Mouse (Mus musculus): ENCODE results near the gene Prepl. TPM values are rescaled to one million over a fixed set of nuclear protein-coding genes. Genes with fewer than 3 reads are reported as not detected.
A peak's percentile ranks its signal among the peaks of the same experiment; 100 is the strongest.

Prepl gene
- polyA plus RNA-seq, 1 experiment from 2014 or later = 7.0 TPM

DNA sequence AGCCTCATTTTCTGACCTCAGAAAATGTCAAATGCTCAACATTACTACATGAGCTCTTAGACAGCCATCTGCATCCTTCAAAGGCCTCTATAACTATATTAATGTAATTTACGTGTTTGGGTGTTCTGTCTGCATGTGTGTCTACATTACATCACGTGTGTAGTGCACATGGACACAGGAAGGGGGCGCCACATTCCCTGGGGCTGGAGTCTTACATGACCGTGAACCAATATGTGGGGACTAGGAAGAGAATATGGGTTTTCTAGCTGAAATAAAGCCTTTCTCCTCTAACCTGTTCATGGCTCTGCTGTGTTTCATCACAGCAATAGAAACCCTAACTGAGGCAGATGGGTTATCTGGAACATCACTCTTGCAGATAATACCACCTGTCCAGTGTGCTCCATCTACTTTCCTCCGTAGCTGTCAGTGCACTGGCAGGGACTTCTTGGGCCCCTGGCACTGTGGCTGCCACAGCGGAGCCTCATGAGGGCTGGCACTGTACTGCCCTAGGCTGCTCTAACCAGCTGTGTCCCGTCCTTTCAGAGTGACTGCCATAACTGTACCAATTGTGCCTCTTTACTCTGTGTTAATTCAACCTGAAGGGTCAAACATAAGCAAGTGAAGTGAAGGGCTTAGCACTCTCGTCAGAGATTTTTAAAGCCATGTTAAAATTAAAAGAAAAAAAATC lies 18.8 kb downstream of the Prepl start:
- H3K27me3 ChIP-seq = no peaks in the 10 kb centered on the region
- no peaks in the 10 kb centered on the region for H3K9me3 ChIP-seq (replicated peaks)
- no peak overlapping the region for H3K4me3 ChIP-seq (replicated peaks)
- H3K9ac ChIP-seq = no peak overlapping the region
- ATAC-seq (ENCODE audit: insufficient read depth) = no peak
- no peak overlapping the region for H3K4me2 ChIP-seq
- WGBS (ENCODE audit: insufficient replicate concordance) = 74% methylated on average over 8 of the region's 8 CpGs
- no peaks in the 10 kb centered on the region for H3K4me1 ChIP-seq (replicated peaks)
- no peak overlapping the region for H3K27ac ChIP-seq (replicated peaks)
- peaks cover 26% of the 10 kb centered on the region for H3K36me3 ChIP-seq (replicated peaks)

DNA sequence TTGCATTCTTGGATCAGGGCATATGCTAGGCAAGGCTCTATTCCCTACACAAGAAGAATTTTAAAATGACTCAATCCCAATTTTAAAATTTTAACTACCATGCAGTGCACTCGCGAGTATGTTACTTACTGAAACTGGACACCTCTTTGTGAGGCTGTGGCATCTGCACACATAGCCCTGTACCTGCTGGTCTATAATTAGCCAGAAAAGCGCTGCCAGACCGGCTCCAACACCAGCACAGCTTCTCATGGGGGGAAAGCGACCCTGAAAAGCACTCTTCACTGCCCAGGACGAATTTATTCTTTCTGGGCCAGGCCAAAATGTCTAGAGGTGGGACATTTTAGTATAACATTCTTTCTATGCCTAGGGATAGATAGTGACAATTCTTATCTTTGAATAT lies 19.4 kb downstream of the Prepl start:
- Histone ChIP-seq H3K4me3 (replicated peaks) (no peak overlapping the region), H3K9ac (no peak overlapping the region), H3K36me3 (replicated peaks) (peaks cover 26% of the 10 kb centered on the region), H3K4me2 (no peak overlapping the region), H3K27me3 (no peaks in the 10 kb centered on the region), H3K9me3 (replicated peaks) (no peaks in the 10 kb centered on the region), H3K4me1 (replicated peaks) (no peaks in the 10 kb centered on the region), H3K27ac (replicated peaks) (no peak overlapping the region)
- no peak for ATAC-seq (ENCODE audit: insufficient read depth)
- 75% methylated on average over 6 of the region's 6 CpGs for WGBS (ENCODE audit: insufficient replicate concordance)

DNA sequence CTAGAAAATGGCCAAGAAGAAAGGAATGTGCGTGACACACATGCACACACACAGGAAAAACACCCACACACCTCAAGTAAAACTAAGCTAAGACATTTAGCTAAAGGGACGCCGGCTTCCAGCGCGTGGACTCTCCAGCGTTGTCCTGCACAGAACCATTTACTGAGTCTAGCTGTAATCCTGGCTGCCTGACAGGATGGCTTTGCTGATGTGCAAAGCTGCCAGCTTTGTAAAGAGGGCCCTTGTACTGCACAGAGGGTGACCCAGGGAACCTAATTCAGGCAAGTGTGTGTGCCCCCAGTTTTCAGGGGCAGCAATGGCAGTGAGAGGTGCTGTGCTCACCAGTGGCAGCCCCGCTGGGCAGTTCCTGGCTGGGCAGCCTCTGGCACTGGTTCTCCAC lies 22.7 kb downstream of the Prepl start:
- Histone ChIP-seq H3K4me3 (replicated peaks) (no peak overlapping the region), H3K27me3 (no peaks in the 10 kb centered on the region), H3K4me2 (no peak overlapping the region), H3K9ac (no peak overlapping the region), H3K4me1 (replicated peaks) (no peaks in the 10 kb centered on the region), H3K27ac (replicated peaks) (no peak overlapping the region), H3K36me3 (replicated peaks) (peaks cover 51% of the 10 kb centered on the region), H3K9me3 (replicated peaks) (no peaks in the 10 kb centered on the region)
- 88% methylated on average over 7 of the region's 7 CpGs for WGBS (ENCODE audit: insufficient replicate concordance)
- no peak for ATAC-seq (ENCODE audit: insufficient read depth)

DNA sequence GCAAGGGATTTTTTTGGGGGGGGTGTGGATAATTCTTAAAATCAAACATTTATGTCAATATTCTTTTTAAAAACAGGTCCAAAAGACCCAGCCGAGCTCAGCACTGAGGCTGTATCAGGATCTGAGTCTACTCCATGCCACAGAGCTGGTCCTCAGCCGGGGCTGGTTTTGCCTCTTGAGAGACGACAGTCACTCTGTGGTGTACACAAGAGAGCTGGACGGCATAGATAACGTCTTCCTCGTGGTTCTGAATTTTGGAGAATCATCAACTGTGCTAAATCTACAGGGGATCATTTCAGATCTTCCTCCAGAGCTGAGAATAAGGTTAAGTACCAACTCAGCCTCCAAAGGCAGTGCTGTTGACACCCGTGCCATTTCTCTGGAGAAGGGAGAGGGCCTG lies 26.5 kb downstream of the Prepl start:
- peaks cover 36% of the 10 kb centered on the region for H3K36me3 ChIP-seq (replicated peaks)
- H3K4me1 ChIP-seq (replicated peaks) = no peaks in the 10 kb centered on the region
- H3K4me2 ChIP-seq = no peak overlapping the region
- WGBS (ENCODE audit: insufficient replicate concordance) = 34% methylated on average over 7 of the region's 7 CpGs
- H3K27me3 ChIP-seq = no peaks in the 10 kb centered on the region
- no peak overlapping the region for H3K27ac ChIP-seq (replicated peaks)
- ATAC-seq (ENCODE audit: insufficient read depth) = no peak
- H3K9ac ChIP-seq = no peak overlapping the region
- no peaks in the 10 kb centered on the region for H3K9me3 ChIP-seq (replicated peaks)
- H3K4me3 ChIP-seq (replicated peaks) = no peak overlapping the region

DNA sequence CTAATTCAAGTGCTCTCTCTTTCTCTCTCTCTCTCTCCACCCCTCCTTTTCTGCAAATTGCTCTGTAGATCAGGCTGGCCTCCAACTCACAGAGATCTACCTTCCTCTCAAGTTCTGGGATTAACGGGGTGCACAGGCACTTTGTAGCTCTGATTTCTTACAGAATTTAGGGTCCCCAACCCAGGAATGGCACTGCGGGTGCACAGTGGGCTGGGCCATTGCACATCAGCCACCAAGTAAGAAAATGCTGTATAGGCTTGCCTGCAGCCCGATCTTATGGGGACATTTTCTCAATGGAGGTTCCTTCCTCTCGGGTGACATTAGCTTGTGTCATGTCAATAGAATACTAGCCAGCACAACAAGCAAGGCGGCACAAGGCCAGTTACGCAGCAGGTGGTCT lies 30.9 kb downstream of the Prepl start:
- no peaks in the 10 kb centered on the region for H3K4me1 ChIP-seq (replicated peaks)
- H3K27me3 ChIP-seq = no peaks in the 10 kb centered on the region
- H3K9ac ChIP-seq = no peak overlapping the region
- H3K4me2 ChIP-seq = no peak overlapping the region
- H3K36me3 ChIP-seq (replicated peaks) = peaks cover 14% of the 10 kb centered on the region
- 72% methylated on average over 6 of the region's 6 CpGs for WGBS (ENCODE audit: insufficient replicate concordance)
- no peak overlapping the region for H3K27ac ChIP-seq (replicated peaks)
- H3K9me3 ChIP-seq (replicated peaks) = no peaks in the 10 kb centered on the region
- no peak overlapping the region for H3K4me3 ChIP-seq (replicated peaks)
- ATAC-seq (ENCODE audit: insufficient read depth) = no peak

DNA sequence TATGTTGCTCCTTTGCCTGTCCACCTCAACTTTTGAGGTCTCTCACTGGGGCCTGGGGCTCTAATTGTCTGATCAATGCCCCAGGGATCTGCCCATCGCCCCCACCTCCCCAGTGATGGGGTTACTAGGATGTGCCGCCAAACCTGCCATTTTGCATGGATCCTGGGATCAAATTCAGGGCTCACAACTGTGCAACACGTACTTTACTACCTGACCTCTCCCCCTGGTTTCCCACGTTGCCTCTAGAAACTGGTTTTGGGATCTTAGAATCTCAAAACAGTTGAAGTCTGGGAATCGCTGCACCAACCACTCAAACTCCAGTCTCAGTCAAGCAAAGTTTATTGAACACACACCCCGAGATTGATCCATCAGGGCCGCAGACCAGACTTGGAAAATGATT lies 31.8 kb downstream of the Prepl start:
- Histone ChIP-seq H3K27ac (replicated peaks) (no peak overlapping the region), H3K4me1 (replicated peaks) (no peaks in the 10 kb centered on the region), H3K9me3 (replicated peaks) (no peaks in the 10 kb centered on the region), H3K4me3 (replicated peaks) (no peak overlapping the region), H3K4me2 (no peak overlapping the region), H3K36me3 (replicated peaks) (peaks cover 6% of the 10 kb centered on the region; the same call in 1 of the 2 replicates), H3K27me3 (no peaks in the 10 kb centered on the region), H3K9ac (no peak overlapping the region)
- WGBS (ENCODE audit: insufficient replicate concordance) = 66% methylated on average over 7 of the region's 7 CpGs
- no peak for ATAC-seq (ENCODE audit: insufficient read depth)

DNA sequence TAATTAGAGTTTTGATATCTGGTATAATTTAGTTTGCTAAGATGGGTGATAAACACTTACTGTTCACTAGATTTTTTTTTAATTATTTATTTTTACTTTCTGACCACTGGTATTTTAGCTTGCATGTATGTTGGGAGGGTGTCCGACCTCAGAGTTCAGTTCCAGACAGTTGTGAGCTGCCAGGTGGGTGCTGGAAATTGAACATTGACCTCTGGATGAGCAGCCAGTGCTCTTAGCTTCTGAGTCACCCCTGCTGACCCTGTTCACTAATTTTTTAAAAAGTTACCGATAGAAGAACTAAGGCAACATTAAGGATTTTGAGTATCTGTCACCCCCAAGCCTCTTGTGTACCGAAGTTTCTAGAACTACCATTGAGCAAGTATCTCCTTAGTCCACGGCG lies 41.7 kb downstream of the Prepl start:
- Histone ChIP-seq H3K4me1 (replicated peaks) (0 out of 2 replicates have a peak, but pooled peaks cover 10% of the 10 kb centered on the region), H3K36me3 (replicated peaks) (no peaks in the 10 kb centered on the region), H3K9ac (no peak overlapping the region), H3K4me2 (no peak overlapping the region), H3K4me3 (replicated peaks) (no peak overlapping the region), H3K27me3 (no peaks in the 10 kb centered on the region), H3K9me3 (replicated peaks) (no peaks in the 10 kb centered on the region), H3K27ac (replicated peaks) (no peak overlapping the region)
- ATAC-seq (ENCODE audit: insufficient read depth) = no peak
- 70% methylated on average over 5 of the region's 5 CpGs for WGBS (ENCODE audit: insufficient replicate concordance)

DNA sequence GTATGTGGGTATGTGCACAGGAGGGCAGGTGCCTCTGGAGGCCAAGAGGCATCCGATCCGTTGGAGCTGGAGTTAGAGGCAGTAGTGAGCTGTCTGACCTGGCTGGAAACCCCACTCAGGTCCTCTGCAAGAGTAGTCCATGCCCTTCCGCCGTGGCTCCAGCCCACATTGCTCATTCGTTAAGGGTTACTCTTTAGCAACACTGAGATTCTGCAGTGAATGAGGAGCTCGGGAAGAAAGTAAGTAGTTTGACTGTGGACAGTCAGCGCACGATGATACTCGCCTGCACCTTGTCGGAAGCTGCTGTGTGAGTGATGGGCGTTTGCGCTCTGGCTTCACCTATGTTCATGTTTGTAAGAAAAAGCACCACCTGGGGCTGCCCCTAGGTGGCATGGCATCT lies 44.9 kb downstream of the Prepl start:
- WGBS (ENCODE audit: insufficient replicate concordance) = 75% methylated on average over 12 of the region's 12 CpGs
- Histone ChIP-seq H3K27me3 (no peaks in the 10 kb centered on the region), H3K4me1 (replicated peaks) (peaks cover 7% of the 10 kb centered on the region; the same call in 1 of the 2 replicates), H3K9me3 (replicated peaks) (no peaks in the 10 kb centered on the region), H3K4me2 (no peak overlapping the region), H3K4me3 (replicated peaks) (no peak overlapping the region), H3K36me3 (replicated peaks) (no peaks in the 10 kb centered on the region), H3K9ac (no peak overlapping the region), H3K27ac (replicated peaks) (no peak overlapping the region)
- ATAC-seq (ENCODE audit: insufficient read depth) = no peak

DNA sequence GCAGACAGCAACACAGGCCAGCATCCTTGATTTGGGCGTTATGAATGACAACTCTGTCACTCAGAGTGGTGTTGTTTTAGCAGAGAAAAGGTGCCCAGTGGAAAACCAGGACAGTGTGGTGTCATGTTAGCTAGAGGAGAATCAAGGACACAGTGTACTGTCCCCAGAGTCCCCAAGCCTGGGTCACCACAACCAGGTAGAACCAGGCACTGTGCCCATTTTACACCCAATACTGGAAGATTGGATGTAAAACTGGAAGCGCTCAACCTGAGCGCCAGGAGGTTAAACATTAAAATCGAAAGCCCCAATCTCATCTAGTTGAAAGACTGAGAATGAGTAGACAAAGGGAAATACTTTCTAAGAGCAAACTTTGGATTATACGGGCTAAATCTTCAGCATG lies 45.6 kb downstream of the Prepl start:
- Histone ChIP-seq H3K27me3 (no peaks in the 10 kb centered on the region), H3K36me3 (replicated peaks) (no peaks in the 10 kb centered on the region), H3K27ac (replicated peaks) (peak overlapping the region; percentile 51; the same call in 1 of the 2 replicates), H3K4me2 (no peak overlapping the region), H3K9ac (no peak overlapping the region), H3K9me3 (replicated peaks) (no peaks in the 10 kb centered on the region), H3K4me3 (replicated peaks) (no peak overlapping the region), H3K4me1 (replicated peaks) (peaks cover 7% of the 10 kb centered on the region; the same call in 1 of the 2 replicates)
- 67% methylated on average over 5 of the region's 5 CpGs for WGBS (ENCODE audit: insufficient replicate concordance)
- no peak for ATAC-seq (ENCODE audit: insufficient read depth)

DNA sequence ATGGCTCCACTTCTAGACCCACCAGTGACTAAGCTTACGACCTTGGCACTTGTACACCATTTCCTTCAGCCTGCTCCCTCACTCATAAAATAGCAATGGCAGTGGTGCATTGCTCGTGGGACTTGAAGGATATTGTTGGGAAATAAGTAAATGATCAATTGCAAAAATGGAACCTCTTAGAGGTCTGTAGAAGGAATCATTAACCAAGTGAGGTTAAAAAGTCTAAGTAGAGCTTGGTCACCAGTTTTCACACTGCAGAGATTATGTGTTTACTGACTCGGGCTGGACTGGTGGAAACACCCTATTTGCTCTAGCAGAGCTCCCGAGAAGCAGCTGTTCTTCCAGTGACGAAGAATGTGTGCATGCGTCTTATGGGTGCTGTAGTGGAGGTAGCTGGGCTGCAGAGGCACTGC lies 46.6 kb downstream of the Prepl start:
- Histone ChIP-seq H3K9me3 (replicated peaks) (no peaks in the 10 kb centered on the region), H3K27ac (replicated peaks) (peak overlapping the region; percentile 61), H3K4me3 (replicated peaks) (no peak overlapping the region), H3K4me1 (replicated peaks) (peaks cover 9% of the 10 kb centered on the region; the same call in 1 of the 2 replicates), H3K4me2 (no peak overlapping the region), H3K9ac (no peak overlapping the region), H3K36me3 (replicated peaks) (no peaks in the 10 kb centered on the region), H3K27me3 (no peaks in the 10 kb centered on the region)
- no peak for ATAC-seq (ENCODE audit: insufficient read depth)
- 57% methylated on average over 6 of the region's 6 CpGs for WGBS (ENCODE audit: insufficient replicate concordance)

DNA sequence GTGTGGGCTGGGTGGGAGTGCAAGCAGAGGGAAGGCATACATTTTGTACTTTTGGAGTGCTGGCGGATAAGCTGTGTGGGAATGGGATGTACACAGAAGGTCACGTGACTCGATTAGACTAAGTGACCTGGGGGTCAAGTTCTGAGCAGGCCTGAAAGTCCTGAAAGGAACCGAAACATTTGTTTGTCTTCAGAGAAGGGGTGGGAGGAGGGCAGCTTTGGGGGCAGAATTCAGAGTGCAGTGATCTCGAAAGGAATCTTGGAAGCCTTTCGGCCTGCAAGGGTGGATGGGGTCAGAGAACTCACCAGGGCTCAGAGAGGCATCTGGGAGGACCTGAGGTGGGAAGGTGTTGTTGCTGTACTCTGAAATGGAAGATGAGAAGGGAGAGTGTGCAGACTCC lies 47.6 kb downstream of the Prepl start:
- Histone ChIP-seq H3K4me2 (no peak overlapping the region), H3K9ac (no peak overlapping the region), H3K27me3 (no peaks in the 10 kb centered on the region), H3K36me3 (replicated peaks) (no peaks in the 10 kb centered on the region), H3K4me3 (replicated peaks) (no peak overlapping the region), H3K4me1 (replicated peaks) (peaks cover 13% of the 10 kb centered on the region; the same call in 1 of the 2 replicates), H3K27ac (replicated peaks) (peak overlapping the region; percentile 59), H3K9me3 (replicated peaks) (no peaks in the 10 kb centered on the region)
- 53% methylated on average over 6 of the region's 6 CpGs for WGBS (ENCODE audit: insufficient replicate concordance)
- no peak for ATAC-seq (ENCODE audit: insufficient read depth)

DNA sequence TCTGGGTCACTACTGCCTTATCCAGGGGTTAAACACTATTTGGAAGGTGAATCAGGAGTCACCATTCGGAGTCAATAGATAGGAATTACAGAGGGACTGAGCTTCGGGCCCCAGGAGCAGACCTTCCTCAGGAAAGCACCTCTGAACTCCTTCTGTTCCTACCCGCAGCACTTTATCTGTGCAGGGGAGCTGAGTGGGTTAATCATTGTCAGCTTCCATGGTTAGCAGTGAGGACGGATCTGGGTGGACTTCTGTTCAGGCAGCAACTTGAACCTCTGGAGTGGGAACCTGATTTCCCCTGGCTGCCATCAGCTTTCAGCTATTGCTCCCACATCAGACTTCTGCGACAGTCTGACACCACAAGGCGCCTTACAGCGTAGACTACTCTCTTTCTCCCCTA lies 49.1 kb downstream of the Prepl start:
- Histone ChIP-seq H3K4me3 (replicated peaks) (no peak overlapping the region), H3K9ac (no peak overlapping the region), H3K27ac (replicated peaks) (peak overlapping the region; percentile 68), H3K4me1 (replicated peaks) (peaks cover 13% of the 10 kb centered on the region; the same call in 1 of the 2 replicates), H3K27me3 (no peaks in the 10 kb centered on the region), H3K4me2 (no peak overlapping the region), H3K36me3 (replicated peaks) (no peaks in the 10 kb centered on the region), H3K9me3 (replicated peaks) (no peaks in the 10 kb centered on the region)
- ATAC-seq (ENCODE audit: insufficient read depth) = peak; percentile 31; the same call in 1 of the 2 replicates
- 56% methylated on average over 7 of the region's 7 CpGs for WGBS (ENCODE audit: insufficient replicate concordance)
